Mouse (Mus musculus) ES-E14 (cell line): ENCODE results near the gene Ccdc51. TPM values are rescaled to one million over a fixed set of nuclear protein-coding genes. Genes with fewer than 3 reads are reported as not detected.
A peak's percentile ranks its signal among the peaks of the same experiment; 100 is the strongest.

Source experiments
- DNase-seq: peaks from one replicate; pipeline ENCODE4 v3.0.0-alpha.2; 2013; ENCODE audit warnings: low read depth, low spot score
- H3K27ac ChIP-seq: 2 replicates; pipeline ENCODE4 v1.5.1; 2012; ENCODE audit warnings: low read depth, mild to moderate bottlenecking, low read length, moderate library complexity, mixed read lengths; ENCODE audit not compliant: poor library complexity, insufficient read depth, severe bottlenecking
- H3K36me3 ChIP-seq: 2 replicates; pipeline ENCODE4 v1.6.1; 2012; ENCODE audit warnings: mild to moderate bottlenecking, low read length, moderate library complexity, mixed read lengths; ENCODE audit not compliant: control insufficient read depth, poor library complexity, insufficient read depth, severe bottlenecking
- H3K4me1 ChIP-seq, 2 experiments: fragments of 150-350 bp in 1 of 2; sonication (generic) in 1 of 2; 2 replicates each; pipeline ENCODE4 v1.6.1; 2012; ENCODE audit warnings: low read length in 2 of 2, mild to moderate bottlenecking in 1 of 2, mixed read lengths in 1 of 2; ENCODE audit not compliant: control insufficient read depth in 2 of 2, insufficient read depth in 2 of 2, poor library complexity in 1 of 2
- H3K4me3 ChIP-seq, 2 experiments: fragments of 150-350 bp in 1 of 2; sonication (generic) in 1 of 2; 2 replicates each; pipeline ENCODE4 v1.5.1; 2012; ENCODE audit warnings: low read length in 2 of 2, low read depth in 1 of 2, mild to moderate bottlenecking in 1 of 2, mixed read lengths in 1 of 2; ENCODE audit not compliant: insufficient read depth in 1 of 2, poor library complexity in 1 of 2, severe bottlenecking in 1 of 2
- H3K9ac ChIP-seq: 2 replicates; pipeline ENCODE4 v1.6.1; 2012; ENCODE audit warnings: low read depth, mild to moderate bottlenecking, low read length, mixed read lengths; ENCODE audit not compliant: poor library complexity, insufficient read depth, severe bottlenecking
- H3K9me3 ChIP-seq: fragments of 150-350 bp; sonication (generic); 2 replicates; pipeline ENCODE4 v1.6.1; 2012; ENCODE audit warnings: low read depth, mild to moderate bottlenecking, low read length; ENCODE audit not compliant: control insufficient read depth, insufficient read depth
- CHD2 ChIP-seq: IDR thresholded peaks from 2 replicates; pipeline ENCODE4 v1.6.1; 2014; ENCODE audit warnings: mild to moderate bottlenecking, low read depth, low read length, inconsistent platforms
- HCFC1 ChIP-seq: IDR thresholded peaks from 2 replicates; pipeline ENCODE4 v1.6.1; 2012; ENCODE audit warnings: low read length, inconsistent platforms, borderline replicate concordance; ENCODE audit not compliant: insufficient read depth
- MAFK ChIP-seq: IDR thresholded peaks from 2 replicates; pipeline ENCODE4 v1.6.1; 2014; ENCODE audit warnings: mild to moderate bottlenecking, low read depth, low read length, inconsistent platforms; ENCODE audit not compliant: insufficient read depth
- ZC3H11A ChIP-seq: IDR thresholded peaks from 2 replicates; pipeline ENCODE4 v1.6.1; 2012; ENCODE audit warnings: low read depth, mild to moderate bottlenecking, inconsistent platforms, low read length, borderline replicate concordance
- ZNF384 ChIP-seq: IDR thresholded peaks from 2 replicates; pipeline ENCODE4 v1.6.1; 2012; ENCODE audit warnings: low read depth, low read length, inconsistent platforms
- in situ Hi-C, 2 experiments: fragments of 600-800 bp; cut with MboI; formaldehyde crosslinking; loops; one replicate each; pipeline ENCODE4 v1.15.1; 2025; ENCODE audit warnings: low sequenced_read_pairs in 2 of 2, inconsistent platforms in 1 of 2; ENCODE audit not compliant: unreplicated experiment in 2 of 2
- total RNA-seq: library from RNA; depleted of rRNA; stranded (reverse); fragments of 300-350 nt; gene quantifications from 2 replicates; pipeline ENCODE4 v1.2.3, GENCODE M21; 2012

The Ccdc51 gene
- total RNA-seq, 1 experiment = 11.8 TPM

GRCm38 (mm10) chr9:109084922-109085321, 2.6 kb downstream of the Ccdc51 start:
- TF ChIP-seq MAFK (no peak), CHD2 (no peak), ZC3H11A (peak; percentile 21; the same call in 1 of the 2 replicates), HCFC1 (no peak), ZNF384 (no peak)
- H3K4me1 ChIP-seq = peaks cover 3 to 16% of the 10 kb centered on the region in 2 experiments; a peak in 1 of 4 replicates
- DNase-seq = no peak
- H3K4me3 ChIP-seq = no peak overlapping the region
- in situ Hi-C loops = no loop called here
- peaks cover 2% of the 10 kb centered on the region for H3K36me3 ChIP-seq
- no peaks in the 10 kb centered on the region for H3K9me3 ChIP-seq
- no peak overlapping the region for H3K9ac ChIP-seq
- no peak overlapping the region for H3K27ac ChIP-seq

GRCm38 (mm10) chr9:109087987-109088386, 5.7 kb downstream of the Ccdc51 start:
- no peak overlapping the region for H3K9ac ChIP-seq
- peaks cover 3 to 13% of the 10 kb centered on the region in 2 experiments; a peak in 1 of 4 replicates for H3K4me1 ChIP-seq
- H3K9me3 ChIP-seq = no peaks in the 10 kb centered on the region
- no peak overlapping the region for H3K4me3 ChIP-seq
- in situ Hi-C loops = no loop called here
- DNase-seq = no peak
- no peak for TF ChIP-seq MAFK
- TF ChIP-seq ZC3H11A = peak; percentile 49; the same call in 1 of the 2 replicates
- H3K36me3 ChIP-seq = no peaks in the 10 kb centered on the region; the same call in 1 of the 2 replicates
- no peak overlapping the region for H3K27ac ChIP-seq

GRCm38 (mm10) chr9:109090446-109090845, 8.2 kb downstream of the Ccdc51 start:
- H3K4me1 ChIP-seq = peaks cover 3 to 21% of the 10 kb centered on the region in 2 experiments; a peak in 1 of 4 replicates
- H3K27ac ChIP-seq = no peak overlapping the region
- DNase-seq = no peak

GRCm38 (mm10) chr9:109091802-109092201, 9.5 kb downstream of the Ccdc51 start:
- Histone ChIP-seq H3K9me3 (no peaks in the 10 kb centered on the region), H3K9ac (no peak overlapping the region), H3K36me3 (no peaks in the 10 kb centered on the region; the same call in 1 of the 2 replicates), H3K4me1 (peaks cover 3 to 18% of the 10 kb centered on the region in 2 experiments; a peak in 1 of 4 replicates), H3K27ac (no peak overlapping the region), H3K4me3 (no peak overlapping the region)
- in situ Hi-C loops = no loop called here
- DNase-seq = no peak
- TF ChIP-seq MAFK (no peak), ZC3H11A (no peak), HCFC1 (no peak), CHD2 (no peak), ZNF384 (no peak)

More at GRCm38 (mm10) chr9:109090446-109090845, 8.2 kb downstream of the Ccdc51 start:
- in situ Hi-C loops = no loop called here
- no peak overlapping the region for H3K4me3 ChIP-seq
- TF ChIP-seq HCFC1 (no peak), CHD2 (no peak), ZC3H11A (no peak), MAFK (no peak), ZNF384 (no peak)
- H3K9ac ChIP-seq = no peak overlapping the region
- no peaks in the 10 kb centered on the region; the same call in 1 of the 2 replicates for H3K36me3 ChIP-seq
- H3K9me3 ChIP-seq = no peaks in the 10 kb centered on the region

- Histone ChIP-seq H3K27ac (no peak overlapping the region), H3K9ac (no peak overlapping the region), H3K4me1 (peaks cover 3 to 20% of the 10 kb centered on the region in 2 experiments; a peak in 1 of 4 replicates), H3K36me3 (no peaks in the 10 kb centered on the region; the same call in 1 of the 2 replicates), H3K4me3 (no peak overlapping the region), H3K9me3 (no peaks in the 10 kb centered on the region)
- no peak for DNase-seq
- in situ Hi-C loops = no loop called here
- no peak for TF ChIP-seq ZC3H11A
- no peak for TF ChIP-seq ZNF384
- TF ChIP-seq CHD2 = no peak
- no peak for TF ChIP-seq MAFK
- no peak for TF ChIP-seq HCFC1
These were observed 10.5 kb downstream of the Ccdc51 start for GRCm38 (mm10) chr9:109092799-109093198.
